Mouse (Mus musculus) neural tube, embryonic 14.5 days (tissue): ENCODE data around the gene Mecom. TPM values are rescaled to one million over a fixed set of nuclear protein-coding genes. Genes with fewer than 3 reads are reported as not detected.

Experiments used
- ATAC-seq: fragments of 200-750 bp; cut with Nextera tagmentation; 2 replicates; pipeline ENCODE4 v1.8.0; 2017; ENCODE audit warnings: low read depth, mild to moderate bottlenecking, moderate TSS enrichment, moderate library complexity
- H3K27ac ChIP-seq: fragments of 300-500 bp; sonication (generic); 2 replicates; pipeline ENCODE4 v1.5.1; 2014; ENCODE audit warnings: low read depth, mild to moderate bottlenecking, control low read depth, low read length, moderate library complexity, mixed read lengths
- H3K27me3 ChIP-seq: fragments of 300-500 bp; sonication (generic); 2 replicates; pipeline ENCODE4 v1.6.1; 2014; ENCODE audit warnings: low read length; ENCODE audit not compliant: control insufficient read depth, insufficient read depth
- H3K36me3 ChIP-seq: fragments of 300-500 bp; sonication (generic); 2 replicates; pipeline ENCODE4 v1.6.1; 2014; ENCODE audit warnings: low read length, mixed read lengths; ENCODE audit not compliant: control insufficient read depth, insufficient read depth
- H3K4me1 ChIP-seq: fragments of 300-500 bp; sonication (generic); 2 replicates; pipeline ENCODE4 v1.6.1; 2014; ENCODE audit warnings: low read length; ENCODE audit not compliant: control insufficient read depth, insufficient read depth
- H3K4me2 ChIP-seq: fragments of 300-500 bp; sonication (generic); 2 replicates; pipeline ENCODE4 v1.6.1; 2014; ENCODE audit warnings: mild to moderate bottlenecking, low read depth, low read length, control low read depth
- H3K4me3 ChIP-seq: fragments of 300-500 bp; sonication (generic); 2 replicates; pipeline ENCODE4 v1.5.1; 2014; ENCODE audit warnings: low read depth, low read length, control low read depth, mixed read lengths
- H3K9ac ChIP-seq: fragments of 300-500 bp; sonication (generic); replicated peaks from 2 replicates; pipeline ENCODE4 v1.6.1; 2014; ENCODE audit warnings: low read depth, mild to moderate bottlenecking, control low read depth, low read length, mixed read lengths
- H3K9me3 ChIP-seq: fragments of 300-500 bp; sonication (generic); 2 replicates; pipeline ENCODE4 v1.6.1; 2016; ENCODE audit warnings: low read length; ENCODE audit not compliant: control insufficient read depth
- WGBS: fragments of 180-500 bp; shearing (Covaris S2); extraction: QIAGEN DNeasy Blood & Tissue Kit; methylation state at CpG from one replicate; pipeline ENCODE4 v1.1.7; 2014; 5-methylcytosine and 5-hydroxymethylcytosine counted together
- polyA plus RNA-seq: library from polyadenylated mRNA; unstranded; fragments of >200 nt; fragmentation: Nextera tagmentation; extraction: Ambion mirVana; gene quantifications from 2 replicates; pipeline ENCODE4 v1.2.1, GENCODE M21; 2014

Mecom gene
- polyA plus RNA-seq, 1 experiment from 2014 or later: 6.4 TPM

DNA sequence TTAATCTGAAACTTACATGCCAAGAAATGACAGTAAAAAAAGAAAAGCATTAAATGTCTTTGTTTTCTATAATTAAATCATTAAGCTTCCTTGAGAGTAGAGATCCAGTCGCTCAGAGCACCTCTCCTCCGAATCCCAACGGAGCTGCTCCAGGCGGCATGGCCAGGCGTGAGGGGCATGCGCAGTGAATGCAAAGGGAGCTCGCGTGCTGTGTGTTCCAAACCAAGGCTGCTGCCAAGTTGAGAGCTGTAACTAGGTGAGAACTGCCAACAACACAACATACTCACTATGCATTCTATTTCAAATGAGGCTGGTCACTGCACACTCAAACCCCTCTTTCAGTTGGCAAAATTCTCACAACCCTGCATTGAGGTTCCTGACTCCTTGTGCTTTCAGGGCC, 271.7 kb downstream of the Mecom start:
- H3K9ac ChIP-seq: no peak overlapping the region
- H3K4me1 ChIP-seq: no peaks in the 10 kb centered on the region
- no peak overlapping the region for H3K4me3 ChIP-seq
- H3K27ac ChIP-seq: no peak overlapping the region
- no peaks in the 10 kb centered on the region for H3K27me3 ChIP-seq
- no peaks in the 10 kb centered on the region for H3K36me3 ChIP-seq
- ATAC-seq: no peak
- H3K4me2 ChIP-seq: no peak overlapping the region
- H3K9me3 ChIP-seq: no peaks in the 10 kb centered on the region
- WGBS: 84% methylated on average over 8 of the region's 8 CpGs

GRCm38 (mm10) chr3:30269253-30269652, 278.6 kb downstream of the Mecom start:
- H3K9ac ChIP-seq: no peak overlapping the region
- no peak overlapping the region for H3K4me2 ChIP-seq
- no peaks in the 10 kb centered on the region for H3K36me3 ChIP-seq
- no peak overlapping the region for H3K27ac ChIP-seq
- 73% methylated on average over 3 of the region's 3 CpGs for WGBS
- H3K9me3 ChIP-seq: no peaks in the 10 kb centered on the region
- no peak for ATAC-seq
- H3K27me3 ChIP-seq: no peaks in the 10 kb centered on the region
- H3K4me3 ChIP-seq: no peak overlapping the region
- no peaks in the 10 kb centered on the region for H3K4me1 ChIP-seq

DNA sequence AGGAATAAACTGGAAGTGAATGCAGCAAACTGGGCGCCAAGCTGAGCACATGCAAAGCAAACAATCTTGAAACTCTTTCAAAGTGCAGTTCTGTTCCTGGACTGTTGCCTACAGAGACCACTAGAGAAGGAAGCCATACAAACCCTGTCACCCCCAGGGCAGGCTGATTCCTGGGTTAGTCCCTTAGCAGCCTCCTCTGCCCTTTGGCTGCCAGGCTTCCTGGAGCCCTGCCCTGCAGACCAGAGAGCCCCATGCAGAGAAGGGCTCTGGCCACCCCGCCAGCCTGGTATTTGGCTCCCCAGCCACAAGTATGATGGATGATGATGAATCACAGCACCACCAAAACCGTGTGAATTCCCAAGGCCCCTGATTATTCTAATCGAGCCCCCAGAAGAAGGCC, 286.9 kb downstream of the Mecom start:
- 54% methylated on average over 4 of the region's 4 CpGs for WGBS
- no peak for ATAC-seq
- no peaks in the 10 kb centered on the region for H3K4me1 ChIP-seq
- no peak overlapping the region for H3K27ac ChIP-seq
- H3K9ac ChIP-seq: no peak overlapping the region
- H3K27me3 ChIP-seq: no peaks in the 10 kb centered on the region
- H3K9me3 ChIP-seq: no peaks in the 10 kb centered on the region
- H3K36me3 ChIP-seq: no peaks in the 10 kb centered on the region
- H3K4me2 ChIP-seq: no peak overlapping the region
- no peak overlapping the region for H3K4me3 ChIP-seq

GRCm38 (mm10) chr3:30258421-30258820, 289.4 kb downstream of the Mecom start:
- Histone ChIP-seq H3K9ac (no peak overlapping the region), H3K27ac (no peak overlapping the region), H3K4me3 (no peak overlapping the region), H3K27me3 (no peaks in the 10 kb centered on the region), H3K9me3 (no peaks in the 10 kb centered on the region), H3K4me1 (no peaks in the 10 kb centered on the region), H3K36me3 (no peaks in the 10 kb centered on the region), H3K4me2 (no peak overlapping the region)
- no peak; the same call in 1 of the 2 replicates for ATAC-seq
- 73% methylated on average over 10 of the region's 10 CpGs for WGBS

DNA sequence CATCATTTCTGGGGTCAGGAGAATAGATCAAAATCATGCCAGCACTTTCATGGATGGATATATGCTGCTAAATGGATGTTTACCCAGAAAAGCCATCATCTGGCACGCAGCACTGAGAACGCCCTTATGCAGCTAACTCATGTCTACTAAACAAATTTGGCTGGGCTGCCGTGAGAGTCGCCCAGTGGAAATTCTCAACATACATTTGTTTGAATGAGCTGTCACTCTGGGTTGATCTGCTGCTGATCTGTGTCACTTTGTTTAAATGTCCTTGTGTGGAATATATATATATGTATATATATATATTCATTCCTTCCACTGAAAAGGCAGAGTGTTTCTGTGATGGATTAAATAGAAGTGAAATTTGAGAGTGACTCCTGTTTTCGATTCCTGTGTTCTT, 290.0 kb downstream of the Mecom start:
- H3K4me3 ChIP-seq: no peak overlapping the region
- H3K4me1 ChIP-seq: no peaks in the 10 kb centered on the region
- H3K4me2 ChIP-seq: no peak overlapping the region
- H3K9me3 ChIP-seq: no peaks in the 10 kb centered on the region
- H3K27ac ChIP-seq: no peak overlapping the region
- no peak overlapping the region for H3K9ac ChIP-seq
- H3K36me3 ChIP-seq: no peaks in the 10 kb centered on the region
- no peaks in the 10 kb centered on the region for H3K27me3 ChIP-seq
- ATAC-seq: no peak
- WGBS: 71% methylated on average over 5 of the region's 5 CpGs

DNA sequence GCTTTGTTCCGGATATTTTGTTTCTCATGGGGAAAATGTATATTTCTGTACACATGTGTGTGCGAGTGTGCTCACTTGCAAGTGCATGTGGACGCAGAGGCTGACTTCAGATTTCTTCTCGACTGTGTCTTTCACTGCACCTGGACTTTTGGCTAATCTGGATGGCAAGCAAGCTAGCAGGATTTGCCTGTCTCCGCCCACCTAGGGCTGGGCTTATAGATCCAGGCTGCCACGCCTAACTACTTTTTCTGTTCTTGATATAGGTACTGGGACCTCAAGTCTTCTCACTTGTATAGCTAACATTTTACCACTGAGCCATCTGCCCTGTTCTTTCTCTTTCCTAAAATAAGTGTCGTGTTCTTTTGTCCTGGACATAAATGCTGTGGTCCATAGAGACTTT, 290.9 kb downstream of the Mecom start:
- H3K4me3 ChIP-seq: no peak overlapping the region
- ATAC-seq: no peak
- H3K27me3 ChIP-seq: no peaks in the 10 kb centered on the region
- no peak overlapping the region for H3K9ac ChIP-seq
- WGBS: 83% methylated on average over 7 of the region's 7 CpGs
- no peaks in the 10 kb centered on the region for H3K36me3 ChIP-seq
- H3K4me1 ChIP-seq: no peaks in the 10 kb centered on the region
- no peaks in the 10 kb centered on the region for H3K9me3 ChIP-seq
- no peak overlapping the region for H3K27ac ChIP-seq
- H3K4me2 ChIP-seq: no peak overlapping the region

DNA sequence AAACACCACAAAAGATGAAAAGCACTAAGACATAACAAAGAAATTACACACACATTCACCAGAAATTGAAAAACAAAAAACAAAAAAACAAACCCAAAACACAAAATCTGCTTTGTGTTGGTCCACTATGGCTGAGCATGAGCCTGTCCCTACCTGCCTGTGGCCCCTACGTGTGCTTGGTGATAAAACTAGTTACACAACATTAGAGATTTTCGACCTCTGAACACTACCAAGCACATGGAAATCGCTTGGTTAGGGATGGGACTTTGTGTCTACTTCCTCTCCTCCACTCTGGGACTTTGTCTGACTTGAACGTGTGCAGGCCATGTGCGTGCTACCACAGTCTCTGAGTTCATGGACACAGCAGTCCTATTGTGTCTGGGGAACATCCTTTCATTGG, 292.0 kb downstream of the Mecom start:
- Histone ChIP-seq H3K27ac (no peak overlapping the region), H3K4me2 (no peak overlapping the region), H3K4me1 (no peaks in the 10 kb centered on the region), H3K4me3 (no peak overlapping the region), H3K9me3 (no peaks in the 10 kb centered on the region), H3K36me3 (no peaks in the 10 kb centered on the region), H3K27me3 (no peaks in the 10 kb centered on the region), H3K9ac (no peak overlapping the region)
- 93% methylated on average over 5 of the region's 5 CpGs for WGBS
- ATAC-seq: no peak

GRCm38 (mm10) chr3:30254451-30254850, 293.4 kb downstream of the Mecom start:
- WGBS: 46% methylated on average over 7 of the region's 7 CpGs
- ATAC-seq: no peak
- Histone ChIP-seq H3K9me3 (no peaks in the 10 kb centered on the region), H3K27ac (no peak overlapping the region), H3K4me2 (no peak overlapping the region), H3K27me3 (no peaks in the 10 kb centered on the region), H3K4me3 (no peak overlapping the region), H3K36me3 (no peaks in the 10 kb centered on the region), H3K9ac (no peak overlapping the region), H3K4me1 (no peaks in the 10 kb centered on the region)

GRCm38 (mm10) chr3:30253714-30254113, 294.1 kb downstream of the Mecom start:
- Histone ChIP-seq H3K4me1 (no peaks in the 10 kb centered on the region), H3K27ac (no peak overlapping the region), H3K9ac (no peak overlapping the region), H3K4me2 (no peak overlapping the region), H3K9me3 (no peaks in the 10 kb centered on the region), H3K4me3 (no peak overlapping the region), H3K36me3 (no peaks in the 10 kb centered on the region), H3K27me3 (no peaks in the 10 kb centered on the region)
- 90% methylated on average over 5 of the region's 5 CpGs for WGBS
- ATAC-seq: no peak
